ENCODE assay signal across 28 mouse cellular contexts in the genomic region with DNA sequence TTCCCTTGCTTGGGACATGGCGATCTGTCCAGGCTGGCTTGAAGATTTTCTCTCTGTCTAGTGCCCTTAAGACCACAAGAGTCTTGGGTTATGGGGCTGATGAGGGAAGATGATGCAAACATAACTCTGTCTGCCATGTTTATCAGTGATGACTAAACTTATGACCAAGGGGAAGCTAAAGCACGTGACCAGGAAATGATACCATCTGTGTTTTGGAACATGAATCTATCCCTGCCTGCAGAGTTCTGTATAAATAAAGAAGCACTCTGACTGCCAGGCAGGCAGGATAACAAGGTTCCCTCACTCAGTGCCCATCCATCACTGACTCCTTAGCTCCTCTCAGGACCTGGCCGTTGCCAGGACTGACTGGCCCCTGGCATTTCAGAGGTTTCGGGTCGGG.
DNase-seq lines count a peak whose midpoint lies in the region; ATAC-seq and TF ChIP-seq lines count a peak whose summit lies in the region.
"Had no signal": no experiment of that assay in that cellular context is flagged by ENCODE, and none has a peak within 500 bp of the region (broad histone marks: within the 10 kb centered on the region; RNA-seq: fewer than 3 reads in every experiment).

No protein-coding gene starts in this region.

- H3K4me2 ChIP-seq in lung, postnatal 0 days (replicated peaks; ENCODE audit: low read depth, low read length), result no peak overlapping the region
- no peak overlapping the region for H3K4me2 ChIP-seq in CH12.LX (ENCODE audit: insufficient read depth, low read depth, poor library complexity, severe bottlenecking)
- no peak overlapping the region for H3K4me2 ChIP-seq in intestine, embryonic 16.5 days (ENCODE audit: low read depth, low read length)
- H3K4me2 ChIP-seq: forebrain, embryonic 13.5 days; heart, embryonic 15.5 days; kidney, embryonic 15.5 days; lung, embryonic 15.5 days; midbrain, embryonic 12.5 days; neural tube, embryonic 13.5 days had no signal

- WGBS in lung, postnatal 0 days, result 36% methylated on average over 5 of the region's 5 CpGs
- 60% methylated on average over 5 of the region's 5 CpGs for WGBS in intestine, embryonic 16.5 days

- TF ChIP-seq RAD21 in CH12.LX (IDR thresholded peaks at IDR 0.05; ENCODE audit: low read depth, low read length), result no peak

- no peaks in the 10 kb centered on the region for H3K27me3 ChIP-seq in lung, postnatal 0 days (replicated peaks; ENCODE audit: insufficient read depth, low read length)
- H3K27me3 ChIP-seq in CH12.LX (replicated peaks), result no peaks in the 10 kb centered on the region
- H3K27me3 ChIP-seq in intestine, embryonic 16.5 days (replicated peaks; ENCODE audit: control insufficient read depth, insufficient read depth, low read length), result no peaks in the 10 kb centered on the region
- H3K27me3 ChIP-seq: forebrain, embryonic 13.5 days; heart, embryonic 15.5 days; kidney, embryonic 15.5 days; lung, embryonic 15.5 days; megakaryocyte, embryonic 14.5 days; midbrain, embryonic 12.5 days; neural tube, embryonic 13.5 days had no signal

- H3K9me3 ChIP-seq in lung, postnatal 0 days (ENCODE audit: low read length), result no peaks in the 10 kb centered on the region
- no peaks in the 10 kb centered on the region for H3K9me3 ChIP-seq in CH12.LX (replicated peaks; ENCODE audit: low read length)
- no peaks in the 10 kb centered on the region for H3K9me3 ChIP-seq in intestine, embryonic 16.5 days (ENCODE audit: control insufficient read depth, low read length)
- H3K9me3 ChIP-seq: forebrain, embryonic 13.5 days; heart, embryonic 15.5 days; kidney, embryonic 15.5 days; lung, embryonic 15.5 days; midbrain, embryonic 12.5 days; neural tube, embryonic 13.5 days had no signal

- no peaks in the 10 kb centered on the region for H3K36me3 ChIP-seq in lung, postnatal 0 days (ENCODE audit: insufficient read depth, low read length)
- no peaks in the 10 kb centered on the region for H3K36me3 ChIP-seq in CH12.LX (replicated peaks in 1 of 2; ENCODE audit: control insufficient read depth in 1 of 2, insufficient read depth in 1 of 2, low read length in 1 of 2)
- H3K36me3 ChIP-seq in intestine, embryonic 16.5 days (ENCODE audit: control insufficient read depth, insufficient read depth, low read length), result no peaks in the 10 kb centered on the region
- H3K36me3 ChIP-seq: heart, embryonic 15.5 days; kidney, embryonic 15.5 days; lung, embryonic 15.5 days; midbrain, embryonic 12.5 days; neural tube, embryonic 13.5 days had no signal

- TF ChIP-seq POLR2A in CH12.LX (IDR thresholded peaks at IDR 0.05; ENCODE audit: low read depth, low read length), result no peak

- dilution Hi-C loops in CH12.LX (cut with MboI; ENCODE audit: extremely low pct_ligation_motif_present, extremely low pct_unique_long_range_greater_than_20kb, low sequenced_read_pairs), result no loop called here

- in situ Hi-C loops in CH12.LX (cut with MboI; ENCODE audit: low pct_ligation_motif_present, low pct_unique_long_range_greater_than_20kb, low sequenced_read_pairs), result no loop called here

- intact Hi-C loops in left cerebral cortex, adult 2 months (cut with DNase I), result no loop called here

- H3K4me1 ChIP-seq in lung, postnatal 0 days (ENCODE audit: insufficient read depth, low read depth, low read length), result no peaks in the 10 kb centered on the region
- H3K4me1 ChIP-seq in CH12.LX (ENCODE audit: control insufficient read depth in 1 of 2, insufficient read depth in 2 of 2), result peaks cover 0 to 5% of the 10 kb centered on the region in 2 experiments; a peak in 1 of 4 replicates
- H3K4me1 ChIP-seq in intestine, embryonic 16.5 days (ENCODE audit: control insufficient read depth, insufficient read depth, low read length), result no peaks in the 10 kb centered on the region
- H3K4me1 ChIP-seq: heart, embryonic 15.5 days; kidney, embryonic 15.5 days; lung, embryonic 15.5 days; midbrain, embryonic 12.5 days; neural tube, embryonic 13.5 days had no signal

- TF ChIP-seq CTCF in lung, postnatal 0 days (IDR thresholded peaks at IDR 0.05), result no peak
- no peak for TF ChIP-seq CTCF in CH12.LX (conservative IDR thresholded peaks at IDR 0.05 in 1 of 2, IDR thresholded peaks at IDR 0.05 in 1 of 2; ENCODE audit: low read depth in 2 of 2, low read length in 2 of 2)
- TF ChIP-seq CTCF in left cerebral cortex, adult 2 months (IDR thresholded peaks at IDR 0.05), result no peak

- peak; percentile 52; the same call in 1 of the 2 replicates for TF ChIP-seq EP300 in lung, postnatal 0 days (IDR thresholded peaks at IDR 0.05)
- TF ChIP-seq EP300 in CH12.LX (IDR thresholded peaks at IDR 0.05; ENCODE audit: low read length), result no peak

- DNase-seq in lung, postnatal 0 days (ENCODE audit: low spot score), result peak; percentile 48
- no peak for DNase-seq in lung, postnatal 14 days
- DNase-seq in CH12.LX (ENCODE audit: extremely low read depth), result no peak
- no peak for DNase-seq in left cerebral cortex, adult 2 months (ENCODE audit: extremely low spot score in 1 of 2, low spot score in 2 of 2)
- DNase-seq: adrenal gland, adult 8-10 months; cerebellum, adult 2 months; cerebellum, postnatal 14 days; gastrocnemius, adult 2 months; kidney, adult 18-20 months; kidney, postnatal 36 days; left cerebral cortex, postnatal 4 days; right cerebral cortex, postnatal 4 days; thymus, adult 18-20 months; thymus, postnatal 25 days had no signal

- H3K4me3 ChIP-seq in lung, postnatal 0 days (ENCODE audit: low read depth, low read length), result no peak overlapping the region
- H3K4me3 ChIP-seq in CH12.LX (replicated peaks in 1 of 3; ENCODE audit: low read depth in 2 of 3, low read length in 2 of 3, poor library complexity in 1 of 3), result no peak overlapping the region
- no peak overlapping the region for H3K4me3 ChIP-seq in intestine, embryonic 16.5 days (ENCODE audit: low read length)
- H3K4me3 ChIP-seq in left cerebral cortex, adult 2 months, result no peak overlapping the region
- H3K4me3 ChIP-seq: forebrain, embryonic 13.5 days; gastrocnemius, adult 2 months; heart, embryonic 15.5 days; kidney, embryonic 15.5 days; layer of hippocampus, adult 2 months; lung, embryonic 15.5 days; megakaryocyte, embryonic 14.5 days; midbrain, embryonic 12.5 days; neural tube, embryonic 13.5 days had no signal

- no peak overlapping the region for H3K27ac ChIP-seq in lung, postnatal 0 days (ENCODE audit: low read length)
- no peak overlapping the region for H3K27ac ChIP-seq in CH12.LX (ENCODE audit: insufficient read depth, low read depth)
- H3K27ac ChIP-seq in intestine, embryonic 16.5 days (ENCODE audit: low read length), result no peak overlapping the region
- H3K27ac ChIP-seq in left cerebral cortex, adult 2 months, result no peak overlapping the region
- H3K27ac ChIP-seq: forebrain, embryonic 13.5 days; gastrocnemius, adult 2 months; heart, embryonic 15.5 days; kidney, embryonic 15.5 days; layer of hippocampus, adult 2 months; liver, embryonic 14.5 days; lung, embryonic 15.5 days; midbrain, embryonic 12.5 days; neural tube, embryonic 13.5 days; stomach, postnatal 0 days had no signal

- no peak overlapping the region for H3K9ac ChIP-seq in lung, postnatal 0 days (replicated peaks; ENCODE audit: low read depth)
- H3K9ac ChIP-seq in CH12.LX (ENCODE audit: insufficient read depth, low read depth), result no peak overlapping the region
- H3K9ac ChIP-seq in intestine, embryonic 16.5 days (ENCODE audit: low read depth, low read length), result no peak overlapping the region
- H3K9ac ChIP-seq: forebrain, embryonic 13.5 days; heart, embryonic 15.5 days; kidney, embryonic 15.5 days; liver, embryonic 14.5 days; lung, embryonic 15.5 days; midbrain, embryonic 12.5 days; neural tube, embryonic 13.5 days had no signal

- H3K79me2 ChIP-seq in CH12.LX (replicated peaks; ENCODE audit: control insufficient read depth, extremely low read depth, insufficient read depth, poor library complexity, severe bottlenecking), result no peaks in the 10 kb centered on the region

- ATAC-seq in lung, postnatal 0 days, result peak; percentile 60
- ATAC-seq in granulocyte monocyte progenitor cell, adult 5-6 weeks (replicated peaks; ENCODE audit: poor library complexity, severe bottlenecking), result peak; percentile 35
- ATAC-seq in intestine, embryonic 16.5 days, result no peak
- no peak for ATAC-seq in inflammation-experienced regulatory T-cells, adult 6 months
- ATAC-seq: activated CD4-positive, CD25-positive, alpha-beta regulatory T cell, adult 4 months; forebrain, embryonic 13.5 days had no signal

TF ChIP-seq in CH12.LX, 34 proteins besides CTCF, POLR2A, EP300 and RAD21:
- peak; percentile 44 for TF ChIP-seq BHLHE40 (IDR thresholded peaks at IDR 0.05; ENCODE audit: low read depth, low read length)
- TF ChIP-seq UBTF (IDR thresholded peaks at IDR 0.05; ENCODE audit: low read depth, low read length), result no peak
- 0 out of 2 replicates have a peak, but pooled peaks have one; percentile 22 for TF ChIP-seq MAX (IDR thresholded peaks at IDR 0.05; ENCODE audit: low read length)

Comparison
In these comparisons a context has a peak if more than half of its experiments do, and no peak if none do; other contexts are left out.
1. ATAC-seq: peak in lung, postnatal 0 days (single experiment) and granulocyte monocyte progenitor cell, adult 5-6 weeks (single experiment); none in intestine, embryonic 16.5 days (single experiment) and inflammation-experienced regulatory T-cells, adult 6 months (single experiment).